Mouse (Mus musculus): Measurements from ENCODE around the gene Surf1.
A peak's percentile ranks its signal among the peaks of the same experiment; 100 is the strongest.

Surf1 gene

GRCm38 (mm10) chr2:26927745-26928476 is 11.6 kb upstream of the Surf1 start:
- no peak for DNase-seq (ENCODE audit: low read depth in 1 of 2, low spot score in 2 of 2)

DNA sequence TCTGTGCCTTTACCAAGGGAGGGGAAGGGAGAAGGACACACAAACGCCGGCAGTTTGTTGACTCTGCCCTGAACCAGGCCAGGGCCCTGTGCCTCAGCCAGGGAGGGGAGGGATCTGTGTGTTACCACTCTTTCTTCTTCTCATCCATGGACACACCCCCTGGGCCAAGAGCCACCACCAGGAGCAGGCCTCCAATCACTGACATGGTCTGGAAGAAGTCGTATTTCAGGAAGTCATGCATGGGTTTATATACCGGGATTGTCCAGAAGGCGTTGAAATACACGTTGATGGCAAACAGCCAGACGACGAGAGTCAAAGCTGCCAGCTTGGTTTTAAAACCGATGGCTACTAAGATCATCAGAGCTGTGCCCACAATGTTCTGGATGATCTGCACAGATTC is 5.5 kb upstream of the Surf1 start:
- no peak for DNase-seq (ENCODE audit: low read depth in 1 of 2, low spot score in 2 of 2)

GRCm38 (mm10) chr2:26920190-26920855 is 4.0 kb upstream of the Surf1 start:
- DNase-seq (ENCODE audit: low read depth in 1 of 2, low spot score in 2 of 2) = no peak

- DNase-seq (ENCODE audit: low read depth in 1 of 2, low spot score in 2 of 2) = no peak
These were observed 3.4 kb upstream of the Surf1 start for GRCm38 (mm10) chr2:26919684-26920083.

DNA sequence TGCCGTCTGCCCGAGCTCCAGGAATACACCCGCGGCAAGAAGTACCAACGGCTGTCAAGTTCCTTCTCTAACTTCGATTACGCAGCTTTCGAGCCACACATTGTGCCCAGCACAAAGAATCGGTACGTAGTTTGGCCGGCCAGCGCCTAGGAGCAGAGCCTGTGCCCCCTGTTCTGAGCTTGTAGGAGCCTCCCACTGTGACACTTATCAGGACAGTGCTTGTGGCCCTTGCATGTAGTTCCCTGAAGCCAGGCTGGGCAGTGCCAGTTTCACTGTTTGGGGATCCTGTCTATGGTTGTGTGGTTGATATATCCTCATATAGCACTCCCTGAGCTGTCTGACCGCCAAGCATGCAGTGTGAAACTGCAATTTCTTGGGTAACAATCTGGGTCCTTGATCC is 408 bp upstream of the Surf1 start:
- DNase-seq (ENCODE audit: low read depth in 1 of 2, low spot score in 2 of 2) = no peak

DNA sequence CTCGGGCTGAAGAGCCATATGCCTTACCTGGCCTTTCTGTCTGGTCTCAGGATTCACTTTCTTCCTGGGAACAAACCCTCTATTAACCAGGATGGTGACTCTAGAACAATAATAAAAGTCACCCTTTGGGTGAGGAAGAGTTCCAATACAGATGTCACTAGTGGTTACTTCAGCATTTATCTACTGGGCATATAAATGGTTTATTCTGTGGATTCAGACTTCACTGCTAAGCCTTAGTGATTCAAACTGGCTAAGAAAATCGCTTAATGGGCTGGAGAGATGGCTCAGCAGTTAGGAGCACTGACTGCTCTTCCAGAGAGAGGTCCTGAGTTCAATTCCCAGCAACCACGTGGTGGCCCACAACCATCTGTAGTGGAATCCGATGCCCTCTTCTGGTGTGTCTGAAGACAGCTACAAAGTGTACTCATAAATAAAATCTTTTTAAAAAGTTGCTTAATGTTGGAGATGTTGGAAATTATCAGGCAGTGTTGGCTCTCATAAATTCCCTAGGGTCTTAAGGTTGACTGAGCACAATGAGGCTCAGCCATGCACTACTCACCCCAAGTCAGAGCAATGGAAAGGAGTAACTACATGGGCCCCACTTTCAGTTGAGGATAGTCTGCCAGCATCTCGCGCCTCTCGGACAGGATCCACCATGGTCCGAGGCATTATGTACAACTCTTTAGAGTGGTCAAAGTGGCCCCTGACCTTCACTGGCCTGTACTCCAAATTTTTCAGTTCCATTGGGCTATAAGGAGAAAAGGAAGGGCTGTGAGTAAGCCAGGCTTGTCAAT is 2.0 kb downstream of the Surf1 start:
- DNase-seq (ENCODE audit: low read depth in 1 of 2, low spot score in 2 of 2) = no peak

DNA sequence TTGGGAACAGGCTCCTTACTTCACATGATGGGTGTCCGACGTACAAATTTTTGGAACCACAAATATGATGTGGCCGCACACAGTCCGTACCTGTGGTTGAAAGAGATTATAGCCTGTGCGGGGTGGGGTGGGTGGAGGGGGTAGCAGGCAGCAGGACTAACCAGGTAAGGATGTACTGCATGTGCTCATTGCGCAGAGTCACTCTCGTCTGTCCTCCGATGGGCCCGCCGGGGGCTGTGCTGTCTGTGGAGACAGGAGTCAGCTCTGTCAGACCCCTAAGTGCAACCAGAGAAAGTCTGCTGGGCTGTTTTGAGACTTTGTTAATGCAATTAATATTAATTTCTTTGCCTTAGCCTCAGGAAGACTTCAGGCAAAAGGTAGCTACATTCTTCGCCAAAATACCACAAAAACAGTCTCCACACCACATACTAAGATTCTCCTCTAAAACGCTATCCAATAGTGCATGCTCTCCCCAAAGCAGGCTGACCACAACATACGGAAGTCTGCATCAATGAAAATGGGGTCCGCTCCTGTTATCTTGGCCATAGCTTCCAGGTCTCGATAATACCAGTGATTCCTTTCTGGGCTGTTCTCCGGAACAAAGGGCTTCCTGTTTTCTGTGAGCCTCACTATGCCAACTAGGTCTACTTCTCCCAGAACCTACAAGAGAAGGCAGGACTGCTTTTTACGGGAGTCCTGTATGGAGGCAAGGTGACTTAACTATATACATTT is 2.7 kb downstream of the Surf1 start:
- no peak for DNase-seq (ENCODE audit: low read depth in 1 of 2, low spot score in 2 of 2)

DNA sequence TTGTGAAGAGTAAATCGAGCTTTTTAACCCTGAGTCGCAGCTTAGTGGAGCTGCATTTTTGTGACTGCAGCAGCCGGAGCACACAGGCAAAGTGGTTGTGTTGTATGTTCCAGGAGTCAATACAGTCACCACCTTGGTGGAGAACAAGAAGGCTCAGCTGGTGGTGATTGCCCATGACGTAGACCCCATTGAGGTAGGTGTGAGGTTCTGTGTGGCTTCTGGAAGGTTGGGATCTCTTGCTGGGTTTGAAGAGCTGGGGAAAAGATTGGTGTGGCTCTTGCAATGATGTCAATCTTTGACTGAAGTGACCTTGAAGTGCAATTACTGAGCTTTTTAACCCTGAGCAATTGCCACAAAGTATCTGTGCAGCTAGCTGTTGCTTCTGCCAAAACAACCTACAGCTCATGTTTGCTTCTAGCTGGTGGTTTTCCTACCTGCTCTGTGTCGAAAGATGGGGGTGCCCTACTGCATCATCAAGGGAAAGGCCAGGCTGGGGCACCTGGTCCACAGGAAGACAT is 4.0 kb downstream of the Surf1 start:
- DNase-seq (ENCODE audit: low read depth in 1 of 2, low spot score in 2 of 2) = no peak

- DNase-seq (ENCODE audit: low read depth in 1 of 2, low spot score in 2 of 2) = no peak
These were observed 5.2 kb downstream of the Surf1 start for GRCm38 (mm10) chr2:26910994-26911765.

DNA sequence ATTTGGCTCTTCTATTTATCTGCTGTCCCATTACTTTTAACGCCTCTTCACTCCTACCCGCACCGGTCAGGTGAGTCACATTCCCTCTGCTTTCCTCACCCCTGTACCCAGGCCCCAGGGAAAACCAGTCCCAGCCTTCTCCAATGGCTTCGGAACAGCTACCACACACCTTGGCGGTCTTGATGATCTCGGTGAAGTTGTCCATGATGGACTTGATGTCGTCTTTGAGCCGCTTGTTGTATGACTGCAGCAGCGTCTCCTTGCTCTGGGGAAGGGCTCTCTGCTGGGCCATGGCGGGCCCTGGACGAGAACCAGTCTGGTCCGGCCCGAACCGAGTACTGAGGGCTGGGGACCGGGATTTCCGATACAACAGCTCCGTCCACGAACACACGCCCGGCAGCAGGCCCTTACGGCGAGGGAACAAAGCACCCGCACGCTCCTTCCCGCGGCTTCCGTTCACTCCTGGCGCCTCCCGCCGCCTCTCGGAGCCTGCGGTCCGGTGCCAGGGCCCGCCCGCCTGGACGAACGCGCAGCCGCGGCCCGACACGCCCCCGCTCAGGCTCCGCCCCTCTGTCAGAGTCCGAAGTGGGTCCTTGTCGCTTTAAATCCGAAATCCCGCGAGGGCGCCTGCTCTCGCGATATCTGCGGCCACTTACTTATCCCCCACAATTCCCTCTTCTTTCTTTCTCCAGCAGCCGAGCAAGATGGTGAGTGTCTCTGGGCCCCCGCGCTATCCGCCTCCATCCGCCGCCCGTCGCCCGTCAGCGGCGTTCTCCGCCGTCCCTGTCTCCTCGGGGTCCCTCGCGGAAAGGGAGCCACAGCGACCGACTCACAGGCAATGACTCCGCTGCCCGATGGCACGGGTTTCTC is 6.0 kb downstream of the Surf1 start, which contains the start of the genes Med22 and Rpl7a:
TSS of gene Med22 (minus strand) at position 554 of the 870 bp plus-strand sequence.
TSS of gene Rpl7a (plus strand) at position 641 of the 870 bp plus-strand sequence.
- peak; percentile 96 to 99 for DNase-seq (ENCODE audit: low read depth in 1 of 2, low spot score in 2 of 2)

DNA sequence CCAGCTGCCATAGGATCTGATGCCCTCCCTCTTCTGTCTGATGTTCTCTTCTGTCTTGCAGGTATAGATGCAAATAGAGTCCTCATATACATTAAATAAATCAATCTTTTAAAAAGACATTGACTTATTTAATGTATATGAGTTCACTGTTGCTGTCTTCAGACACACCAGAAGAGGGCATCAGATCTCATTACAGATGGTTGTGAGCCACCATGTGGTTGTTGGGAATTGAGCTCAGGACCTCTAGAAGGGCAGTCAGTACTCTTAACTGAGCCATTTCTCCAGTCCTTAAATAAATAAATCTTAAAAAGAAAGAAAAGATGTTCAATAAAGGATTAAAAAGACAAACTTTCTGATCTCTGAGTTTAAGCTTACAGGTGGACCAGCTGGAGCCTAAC is 6.9 kb downstream of the Surf1 start:
- DNase-seq (ENCODE audit: low read depth in 1 of 2, low spot score in 2 of 2) = no peak

DNA sequence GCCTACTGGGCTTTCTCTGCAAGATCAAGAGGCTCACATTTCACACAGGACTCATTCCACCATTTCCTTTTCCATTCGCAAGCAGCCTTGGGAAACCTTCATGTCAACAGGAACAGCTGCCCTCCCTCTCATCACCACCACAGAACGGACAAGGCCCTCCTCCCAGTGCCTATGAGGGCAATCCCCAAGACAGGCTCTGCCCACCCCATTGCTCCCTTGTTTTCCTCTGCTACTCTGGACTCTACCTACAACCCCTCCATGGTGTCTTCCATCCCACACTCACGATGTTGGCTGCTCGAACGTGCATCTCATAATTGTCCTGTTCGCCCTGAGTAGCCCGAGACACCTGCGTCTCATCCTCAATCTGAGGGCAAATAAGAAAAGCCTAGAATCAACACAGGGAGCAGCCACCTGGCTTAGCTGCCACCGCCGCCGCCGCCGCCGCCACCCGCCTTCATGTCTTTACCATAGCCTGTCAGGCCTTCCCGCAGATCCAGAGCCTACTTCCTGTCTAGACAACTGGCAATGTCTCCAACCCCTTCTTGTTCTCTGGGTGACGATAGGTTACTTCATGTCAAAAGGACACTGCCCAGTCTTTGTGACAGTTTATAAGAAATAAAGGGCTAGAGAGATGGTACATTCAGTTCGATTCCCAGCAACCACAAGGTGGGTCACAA is 7.5 kb downstream of the Surf1 start:
- no peak for DNase-seq (ENCODE audit: low read depth in 1 of 2, low spot score in 2 of 2)

DNA sequence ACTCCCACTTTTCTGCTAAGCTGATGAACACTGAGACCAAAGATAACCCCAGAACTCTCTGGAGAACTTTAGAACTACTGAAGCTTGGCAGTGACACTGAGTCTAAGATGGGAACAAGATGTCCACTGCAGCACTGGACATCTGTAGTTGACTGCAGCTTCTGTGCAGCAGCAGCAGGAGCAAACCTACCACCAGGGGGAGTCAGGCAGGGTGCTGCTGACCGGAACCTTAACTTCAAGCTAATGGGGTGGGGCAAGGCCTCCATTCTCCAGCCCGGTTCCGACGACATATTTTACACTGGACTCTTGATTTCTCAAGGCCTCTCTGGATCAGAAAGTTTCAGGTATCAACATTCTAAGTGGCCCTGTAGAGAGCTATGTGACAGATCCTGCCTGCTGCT is 9.2 kb downstream of the Surf1 start:
- DNase-seq (ENCODE audit: low read depth in 1 of 2, low spot score in 2 of 2) = no peak

GRCm38 (mm10) chr2:26906431-26906830 is 9.9 kb downstream of the Surf1 start:
- no peak for DNase-seq (ENCODE audit: low read depth in 1 of 2, low spot score in 2 of 2)

- no peak for DNase-seq (ENCODE audit: low read depth in 1 of 2, low spot score in 2 of 2)
These were observed 10.4 kb downstream of the Surf1 start for GRCm38 (mm10) chr2:26905936-26906335.

DNA sequence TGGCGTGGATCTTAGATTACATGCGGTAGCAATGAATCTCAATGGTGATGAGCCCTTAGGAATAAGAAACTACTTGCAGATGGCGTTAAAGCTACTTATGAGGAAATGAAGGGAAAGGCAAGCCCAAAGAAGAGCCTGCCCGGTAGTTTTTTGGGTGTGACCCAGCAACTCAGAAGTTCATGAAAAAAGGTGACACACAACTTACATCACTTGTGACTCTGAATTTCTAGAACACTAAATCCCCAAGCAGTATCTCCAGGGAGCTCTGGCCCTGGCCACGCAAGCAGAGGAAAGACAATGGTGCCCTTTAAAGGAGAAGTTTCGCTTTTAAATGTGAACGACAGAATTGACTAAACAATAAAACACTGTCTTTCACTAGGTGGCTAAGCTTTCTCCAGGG is 13.0 kb downstream of the Surf1 start:
- DNase-seq (ENCODE audit: low read depth in 1 of 2, low spot score in 2 of 2) = no peak

DNA sequence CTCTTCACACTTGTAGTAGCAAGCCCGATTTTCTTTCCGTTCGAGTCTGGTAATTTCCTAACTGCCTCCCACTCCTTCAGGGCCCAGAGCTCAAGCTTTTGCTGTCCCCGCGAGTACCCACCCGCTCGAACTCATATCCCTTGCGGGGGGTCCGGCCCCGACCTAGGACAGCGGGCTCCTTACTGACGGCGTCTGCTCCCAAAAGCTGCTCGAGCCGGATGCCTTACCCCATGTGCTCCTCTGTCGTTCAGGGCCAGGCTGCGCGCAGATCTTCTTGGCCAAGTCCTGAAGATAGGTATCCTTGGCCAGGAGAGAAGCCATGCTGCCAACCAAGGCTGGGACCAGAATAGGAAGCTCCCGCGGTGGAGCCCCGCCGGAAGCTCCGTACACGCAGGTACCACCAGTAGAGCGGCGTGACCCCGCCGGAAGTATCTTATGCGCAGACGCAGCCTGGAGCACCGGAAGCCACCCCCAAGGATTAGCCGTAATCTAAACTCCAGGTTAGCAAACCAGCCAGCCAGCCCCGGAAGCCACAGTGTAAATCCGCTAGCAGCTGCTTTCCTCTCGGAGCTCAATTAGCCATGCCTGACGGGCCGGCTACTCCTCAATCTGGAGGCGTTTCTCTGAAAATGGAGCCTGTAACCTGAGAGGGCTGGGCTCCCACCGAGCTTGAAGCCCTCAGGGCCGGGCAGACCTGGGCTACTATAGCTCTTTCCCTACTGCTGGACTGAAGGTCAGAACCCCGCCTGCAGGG is 13.7 kb downstream of the Surf1 start, which contains the start of gene Surf6:
TSS of gene Surf6 (minus strand) at position 413 of the 754 bp plus-strand sequence.
- DNase-seq (ENCODE audit: low read depth in 1 of 2, low spot score in 2 of 2) = peak; percentile 79 to 84

Measured in monocyte, adult 2 months (primary cell).